Mouse (Mus musculus) neural tube, embryonic 12.5 days (tissue): ENCODE data around the gene Gpbp1. TPM values are rescaled to one million over a fixed set of nuclear protein-coding genes. Genes with fewer than 3 reads are reported as not detected.

Experiments
- ATAC-seq: fragments of 200-750 bp; cut with Nextera tagmentation; 2 replicates; pipeline ENCODE4 v1.8.0; 2017; ENCODE audit warnings: low read depth, mild to moderate bottlenecking, moderate TSS enrichment, moderate library complexity; ENCODE audit not compliant: low FRiP score
- H3K27ac ChIP-seq: fragments of 300-500 bp; sonication (generic); 2 replicates; pipeline ENCODE4 v1.5.1; 2016
- H3K27me3 ChIP-seq: fragments of 300-500 bp; sonication (generic); replicated peaks from 2 replicates; pipeline ENCODE4 v1.6.1; 2016; ENCODE audit warnings: mild to moderate bottlenecking
- H3K36me3 ChIP-seq: fragments of 300-500 bp; sonication (generic); 2 replicates; pipeline ENCODE4 v1.6.1; 2016; ENCODE audit warnings: mild to moderate bottlenecking
- H3K4me1 ChIP-seq: fragments of 300-500 bp; sonication (generic); 2 replicates; pipeline ENCODE4 v1.6.1; 2016
- H3K4me2 ChIP-seq: fragments of 300-500 bp; sonication (generic); replicated peaks from 2 replicates; pipeline ENCODE4 v1.6.1; 2016; ENCODE audit warnings: mild to moderate bottlenecking
- H3K4me3 ChIP-seq: fragments of 300-500 bp; sonication (generic); 2 replicates; pipeline ENCODE4 v1.5.1; 2016
- H3K9ac ChIP-seq: fragments of 300-500 bp; sonication (generic); 2 replicates; pipeline ENCODE4 v1.6.1; 2016; ENCODE audit warnings: mild to moderate bottlenecking
- H3K9me3 ChIP-seq: fragments of 300-500 bp; sonication (generic); 2 replicates; pipeline ENCODE4 v1.6.1; 2016; ENCODE audit warnings: mild to moderate bottlenecking
- WGBS: fragments of 180-500 bp; shearing (Covaris S2); methylation state at CpG from one replicate; pipeline ENCODE4 v1.1.7; 2016; 5-methylcytosine and 5-hydroxymethylcytosine counted together
- polyA plus RNA-seq: library from polyadenylated mRNA; unstranded; fragments of >200 nt; fragmentation: Nextera tagmentation; extraction: Ambion mirVana; gene quantifications from 2 replicates; pipeline ENCODE4 v1.2.1, GENCODE M21; 2016

Gene Gpbp1
- polyA plus RNA-seq, 1 experiment from 2014 or later, result 119 TPM

GRCm38 (mm10) chr13:111393426-111393825 is 96.5 kb downstream of the Gpbp1 start:
- no peak for ATAC-seq
- Histone ChIP-seq H3K36me3 (no peaks in the 10 kb centered on the region), H3K4me3 (no peak overlapping the region), H3K4me1 (peaks cover 4% of the 10 kb centered on the region), H3K9me3 (no peaks in the 10 kb centered on the region), H3K27me3 (no peaks in the 10 kb centered on the region), H3K27ac (no peak overlapping the region), H3K9ac (no peak overlapping the region), H3K4me2 (no peak overlapping the region)
- 60% methylated on average over 6 of the region's 6 CpGs for WGBS

- Histone ChIP-seq H3K4me3 (no peak overlapping the region), H3K4me1 (no peaks in the 10 kb centered on the region), H3K4me2 (no peak overlapping the region), H3K9ac (no peak overlapping the region), H3K27me3 (no peaks in the 10 kb centered on the region), H3K9me3 (no peaks in the 10 kb centered on the region), H3K27ac (no peak overlapping the region), H3K36me3 (no peaks in the 10 kb centered on the region)
- ATAC-seq, result no peak
- 92% methylated on average over 5 of the region's 5 CpGs for WGBS
Observed at GRCm38 (mm10) chr13:111391426-111391825, 98.5 kb downstream of the Gpbp1 start.

- no peaks in the 10 kb centered on the region for H3K9me3 ChIP-seq
- H3K27me3 ChIP-seq, result no peaks in the 10 kb centered on the region
- H3K4me3 ChIP-seq, result no peak overlapping the region
- 84% methylated on average over 1 of the region's 1 CpGs for WGBS
- no peak overlapping the region for H3K4me2 ChIP-seq
- no peak overlapping the region for H3K9ac ChIP-seq
- H3K4me1 ChIP-seq, result no peaks in the 10 kb centered on the region
- no peaks in the 10 kb centered on the region for H3K36me3 ChIP-seq
- ATAC-seq, result no peak
- no peak overlapping the region for H3K27ac ChIP-seq
Observed at GRCm38 (mm10) chr13:111391011-111391410, 98.9 kb downstream of the Gpbp1 start.

- no peak for ATAC-seq
- Histone ChIP-seq H3K9me3 (no peaks in the 10 kb centered on the region), H3K4me2 (no peak overlapping the region), H3K9ac (no peak overlapping the region), H3K4me3 (no peak overlapping the region), H3K27me3 (no peaks in the 10 kb centered on the region), H3K27ac (no peak overlapping the region), H3K36me3 (no peaks in the 10 kb centered on the region), H3K4me1 (no peaks in the 10 kb centered on the region)
- WGBS, result 87% methylated on average over 12 of the region's 12 CpGs
Observed at GRCm38 (mm10) chr13:111384011-111384985, 105.6 kb downstream of the Gpbp1 start.

Other genes with a start within 250 kb of the Gpbp1 start
- not detected in 2 replicates for gene Actbl2, start 235.1 kb downstream of the Gpbp1 start, polyA plus RNA-seq
- not detected in 2 replicates for gene Gm49496, start 59.8 kb upstream of the Gpbp1 start, polyA plus RNA-seq
- not detected in 2 replicates for gene Gm10198, start 102.7 kb upstream of the Gpbp1 start, polyA plus RNA-seq
- 21.3 and 21.6 TPM in 2 replicates for gene Mier3, start 190.9 kb upstream of the Gpbp1 start, polyA plus RNA-seq